Mouse (Mus musculus) neural tube, embryonic 15.5 days (tissue): ENCODE measurements around the gene Pabpc4l. TPM values are rescaled to one million over a fixed set of nuclear protein-coding genes. Genes with fewer than 3 reads are reported as not detected.
"Not testable (repeated sequence)": the region's sequence is repeated elsewhere in the genome, so short reads cannot be mapped to it uniquely, and the experiment has no call there.

Experiments
- ATAC-seq: fragments of 200-750 bp; cut with Nextera tagmentation; 2 replicates; pipeline ENCODE4 v1.8.0; 2017; ENCODE audit warnings: mild to moderate bottlenecking, moderate TSS enrichment, moderate library complexity; ENCODE audit not compliant: low FRiP score
- H3K27ac ChIP-seq: fragments of 300-500 bp; sonication (generic); replicated peaks from 2 replicates; pipeline ENCODE4 v1.5.1; 2015; ENCODE audit warnings: mild to moderate bottlenecking, inconsistent platforms
- H3K27me3 ChIP-seq: fragments of 300-500 bp; sonication (generic); replicated peaks from 2 replicates; pipeline ENCODE4 v1.6.1; 2015; ENCODE audit warnings: inconsistent platforms
- H3K36me3 ChIP-seq: fragments of 300-500 bp; sonication (generic); 2 replicates; pipeline ENCODE4 v1.6.1; 2015; ENCODE audit warnings: inconsistent platforms
- H3K4me1 ChIP-seq: fragments of 300-500 bp; sonication (generic); 2 replicates; pipeline ENCODE4 v1.6.1; 2015; ENCODE audit warnings: inconsistent platforms
- H3K4me2 ChIP-seq: fragments of 300-500 bp; sonication (generic); 2 replicates; pipeline ENCODE4 v1.6.1; 2015; ENCODE audit warnings: inconsistent platforms, mild to moderate bottlenecking, moderate library complexity
- H3K4me3 ChIP-seq: fragments of 300-500 bp; sonication (generic); replicated peaks from 2 replicates; pipeline ENCODE4 v1.5.1; 2015; ENCODE audit warnings: mild to moderate bottlenecking, inconsistent platforms
- H3K9ac ChIP-seq: fragments of 300-500 bp; sonication (generic); replicated peaks from 2 replicates; pipeline ENCODE4 v1.6.1; 2015; ENCODE audit warnings: mild to moderate bottlenecking, inconsistent platforms
- H3K9me3 ChIP-seq: fragments of 300-500 bp; sonication (generic); replicated peaks from 2 replicates; pipeline ENCODE4 v1.6.1; 2016; ENCODE audit warnings: inconsistent platforms
- WGBS: fragments of 180-500 bp; shearing (Covaris S2); methylation state at CpG from one replicate; pipeline ENCODE4 v1.1.7; 2015; ENCODE audit warnings: mixed read lengths; 5-methylcytosine and 5-hydroxymethylcytosine counted together
- polyA plus RNA-seq: library from polyadenylated mRNA; unstranded; fragments of >200 nt; fragmentation: Nextera tagmentation; extraction: Ambion mirVana; gene quantifications from 2 replicates; pipeline ENCODE4 v1.2.1, GENCODE M21; 2015

The Pabpc4l gene
- polyA plus RNA-seq: 2.4 and 4.5 TPM in 2 replicates

DNA sequence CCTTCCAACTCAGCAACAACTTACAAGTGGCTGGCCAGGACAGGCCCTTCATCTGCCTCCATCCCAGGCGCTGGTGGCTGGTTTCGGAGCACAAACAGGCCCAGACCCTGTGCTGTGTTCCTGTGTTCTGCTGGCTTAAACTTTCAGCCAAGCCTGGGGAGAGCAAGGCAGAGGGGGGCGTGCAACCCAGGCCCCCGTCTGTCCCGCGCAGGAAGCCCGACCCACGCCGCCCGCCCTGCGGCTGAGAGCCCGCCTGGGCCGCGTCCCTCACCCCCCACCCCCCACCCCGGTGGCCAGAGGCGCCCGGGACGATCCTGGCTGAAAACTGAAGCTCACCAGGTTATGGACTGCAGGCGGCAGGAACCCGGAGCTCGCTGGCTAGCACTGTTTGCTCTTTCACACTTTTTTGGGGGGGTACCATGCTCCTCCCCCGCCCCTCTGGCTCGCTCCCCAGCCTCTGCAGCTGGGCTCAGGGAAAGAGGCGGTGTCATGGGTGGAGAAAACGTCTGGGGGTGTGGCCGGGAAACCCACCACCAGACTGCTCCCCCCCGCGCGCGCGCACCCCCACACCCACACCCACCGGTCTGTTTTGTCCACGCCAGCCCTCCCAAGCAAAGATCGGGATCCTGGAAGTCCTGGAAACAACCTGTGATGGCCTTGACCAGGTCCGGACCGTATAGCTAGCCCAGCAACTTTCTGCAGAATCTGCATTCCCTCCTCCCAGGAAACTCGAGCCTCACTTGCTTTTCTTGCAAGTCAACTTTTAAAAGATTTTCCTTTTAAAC is at the start of gene Pabpc4l:
Gene Pabpc4l, minus strand, starts transcription at position 739 of the 785 bp plus-strand sequence.
- H3K9me3 ChIP-seq: no peaks in the 10 kb centered on the region
- peak within 1 kb of the TSS; percentile 57 for H3K9ac ChIP-seq
- H3K4me2 ChIP-seq: peak within 1 kb of the TSS; percentile 98
- H3K4me3 ChIP-seq: peak within 1 kb of the TSS; percentile 58
- peak within 1 kb of the TSS; percentile 46 for H3K27ac ChIP-seq
- WGBS: under 1% methylated on average over 37 of the region's 37 CpGs
- no peaks in the 10 kb centered on the region for H3K36me3 ChIP-seq
- H3K4me1 ChIP-seq: peaks cover 8% of the 10 kb centered on the region
- ATAC-seq: peak; percentile 92
- H3K27me3 ChIP-seq: no peaks in the 10 kb centered on the region

DNA sequence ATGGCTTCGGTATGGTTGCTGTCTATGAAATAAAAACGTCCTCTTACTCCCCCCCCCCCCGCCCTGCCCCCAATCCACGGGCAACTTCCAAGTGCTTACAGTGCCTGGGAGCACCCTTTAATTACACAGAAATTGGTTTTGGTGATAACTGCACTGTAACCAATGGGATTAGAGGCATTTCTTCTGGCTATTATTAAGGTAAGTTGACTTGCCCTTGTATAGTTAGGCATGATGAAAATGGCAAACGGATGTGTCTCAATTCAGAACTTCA is 42.9 kb upstream of the Pabpc4l start:
- ATAC-seq: no peak
- H3K27me3 ChIP-seq: no peaks in the 10 kb centered on the region
- H3K9ac ChIP-seq: no peak overlapping the region
- no peaks in the 10 kb centered on the region for H3K36me3 ChIP-seq
- WGBS: 66% methylated on average over 5 of the region's 5 CpGs
- no peaks in the 10 kb centered on the region for H3K9me3 ChIP-seq
- H3K4me3 ChIP-seq: no peak overlapping the region
- no peak overlapping the region for H3K27ac ChIP-seq
- no peak overlapping the region for H3K4me2 ChIP-seq
- no peaks in the 10 kb centered on the region for H3K4me1 ChIP-seq

DNA sequence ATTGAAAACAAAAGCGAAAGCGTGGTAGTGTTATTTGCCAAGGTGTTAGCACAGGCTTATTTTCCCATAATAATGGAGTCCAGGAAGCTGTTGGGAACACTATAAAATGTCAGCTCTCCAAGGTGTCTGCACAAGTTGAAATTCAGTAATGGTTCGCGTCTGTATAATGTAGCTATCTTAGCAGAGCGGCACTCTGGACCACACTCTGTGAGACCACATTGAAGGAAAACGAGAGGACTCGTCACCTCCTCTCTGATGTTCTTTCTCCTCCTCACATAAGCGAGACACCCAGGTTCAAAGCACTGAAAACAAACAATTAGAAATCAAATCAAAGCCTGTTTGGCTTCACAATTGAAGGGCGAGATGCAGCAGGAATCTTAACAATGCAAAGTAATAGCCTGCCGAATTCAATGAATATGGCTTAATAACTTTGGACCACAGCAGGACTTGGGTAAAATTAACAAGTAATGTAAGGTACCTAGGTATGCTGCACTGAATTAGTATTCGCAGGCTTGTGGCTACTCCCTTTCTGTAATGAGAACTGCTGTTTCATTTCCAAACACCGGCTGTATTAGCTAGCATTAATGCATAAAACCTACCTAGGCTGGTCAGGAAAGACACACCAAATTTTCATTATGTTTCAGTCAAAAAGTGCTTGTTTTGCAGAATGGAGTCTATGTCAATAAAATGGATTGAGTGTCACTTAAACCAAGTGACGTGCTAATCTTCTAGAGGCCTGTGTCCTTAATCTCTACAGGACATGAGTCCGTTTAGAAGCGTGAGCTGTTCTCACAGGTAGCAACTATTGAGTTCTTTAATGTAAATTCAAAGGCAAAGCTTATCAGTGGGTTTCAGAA is 42.3 kb upstream of the Pabpc4l start:
- Histone ChIP-seq H3K4me2 (no peak overlapping the region), H3K27ac (no peak overlapping the region), H3K4me3 (no peak overlapping the region), H3K9me3 (no peaks in the 10 kb centered on the region), H3K36me3 (no peaks in the 10 kb centered on the region), H3K27me3 (no peaks in the 10 kb centered on the region), H3K4me1 (no peaks in the 10 kb centered on the region), H3K9ac (no peak overlapping the region)
- ATAC-seq: no peak
- 72% methylated on average over 15 of the region's 15 CpGs for WGBS

DNA sequence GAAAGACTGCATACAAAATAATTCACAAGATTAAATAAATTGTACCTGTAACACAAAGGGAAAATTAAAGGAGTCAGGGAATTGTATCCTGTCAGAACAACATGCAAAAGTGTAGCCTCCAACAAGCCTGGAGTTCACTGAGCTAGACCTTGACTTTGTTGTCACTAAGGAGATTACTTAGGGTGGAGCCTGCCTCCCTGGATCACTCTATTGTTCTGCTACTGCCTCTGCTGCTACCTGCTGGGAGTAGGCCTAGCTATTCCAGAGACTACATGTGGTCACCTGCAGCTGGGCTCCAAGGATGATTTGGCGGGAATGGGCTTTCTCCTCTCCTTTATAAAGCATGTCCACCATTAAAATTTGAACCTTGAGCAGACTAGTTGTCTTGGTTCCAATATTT is 38.1 kb upstream of the Pabpc4l start:
- not testable (repeated sequence) for H3K4me2 ChIP-seq, H3K9ac ChIP-seq, ATAC-seq, H3K4me3 ChIP-seq, H3K27me3 ChIP-seq, H3K36me3 ChIP-seq, H3K4me1 ChIP-seq, H3K9me3 ChIP-seq, H3K27ac ChIP-seq
- WGBS: 71% methylated on average over 1 of the region's 1 CpGs

DNA sequence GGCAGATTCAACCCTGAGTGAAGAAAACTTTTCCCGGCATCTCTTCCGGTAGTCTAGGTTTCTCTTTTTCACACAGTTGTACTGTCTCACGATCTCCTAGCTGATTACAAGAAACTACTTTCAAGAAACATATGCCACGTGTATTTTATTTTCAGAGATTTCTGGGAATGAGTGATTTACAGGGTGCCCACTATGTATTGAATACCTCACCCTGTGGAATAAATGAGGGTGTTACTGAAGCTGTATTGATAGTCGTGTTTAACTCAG is 180 bp upstream of the Pabpc4l start:
- H3K9ac ChIP-seq: peak overlapping the region; percentile 57; the same call in 1 of the 2 replicates
- H3K4me2 ChIP-seq: peak overlapping the region; percentile 98
- H3K36me3 ChIP-seq: no peaks in the 10 kb centered on the region
- WGBS: 11% methylated on average over 5 of the region's 5 CpGs
- no peak for ATAC-seq
- peak overlapping the region; percentile 46; the same call in 1 of the 2 replicates for H3K27ac ChIP-seq
- no peaks in the 10 kb centered on the region for H3K9me3 ChIP-seq
- H3K4me3 ChIP-seq: peak overlapping the region; percentile 58
- peaks cover 8% of the 10 kb centered on the region for H3K4me1 ChIP-seq
- H3K27me3 ChIP-seq: no peaks in the 10 kb centered on the region

DNA sequence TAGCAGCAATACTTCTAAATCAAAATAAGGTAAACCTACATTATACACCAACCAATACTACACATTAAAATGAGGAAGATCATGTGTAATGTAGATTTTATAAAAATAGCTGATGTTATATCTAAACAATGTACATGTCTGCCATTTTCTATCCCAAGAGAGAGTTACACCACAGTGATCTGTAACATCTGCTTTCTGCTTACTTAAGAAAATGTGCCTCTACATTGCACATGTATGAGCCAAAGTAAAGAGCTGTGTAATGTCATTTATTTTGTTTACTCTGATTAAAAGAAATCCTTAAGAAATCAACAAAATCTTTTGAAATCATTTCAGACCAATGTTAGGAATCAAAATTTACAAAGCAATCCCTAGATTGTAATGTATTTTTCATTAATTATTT is 16.6 kb downstream of the Pabpc4l start:
- no peak overlapping the region for H3K9ac ChIP-seq
- no peaks in the 10 kb centered on the region for H3K4me1 ChIP-seq
- ATAC-seq: no peak
- no peaks in the 10 kb centered on the region for H3K9me3 ChIP-seq
- no peak overlapping the region for H3K4me2 ChIP-seq
- no peak overlapping the region for H3K4me3 ChIP-seq
- no peak overlapping the region for H3K27ac ChIP-seq
- no peaks in the 10 kb centered on the region for H3K36me3 ChIP-seq
- H3K27me3 ChIP-seq: no peaks in the 10 kb centered on the region
